Mouse (Mus musculus) G1E (cell line): ENCODE measurements around the gene Zfp148.

Experiments used
- CTCF ChIP-seq: IDR thresholded peaks from 2 replicates; pipeline ENCODE4 v1.5.1; 2012; ENCODE audit warnings: low read depth, low read length, inconsistent platforms, mixed read lengths
- GATA1 ChIP-seq: IDR thresholded peaks from 2 replicates; pipeline ENCODE4 v1.6.1; 2012; ENCODE audit warnings: borderline replicate concordance, low read length, inconsistent platforms, mixed read lengths
- TAL1 ChIP-seq: conservative IDR thresholded peaks from 2 replicates; pipeline ENCODE4 v1.6.1; 2012; ENCODE audit warnings: low read depth, low read length, inconsistent platforms, mixed read lengths

GRCm38 (mm10) chr16:33545530-33545929 lies 164.9 kb downstream of the Zfp148 start:
- TF ChIP-seq GATA1 (no peak), CTCF (no peak), TAL1 (no peak)
